In genomic region chr11:22286885-22287512, GRCm38 (mm10) we compare ENCODE assay signal across 8 mouse cellular contexts. TPM values are rescaled to one million over a fixed set of nuclear protein-coding genes. Genes with fewer than 3 reads are reported as not detected.
DNase-seq lines count a peak whose midpoint lies in the region; ATAC-seq and TF ChIP-seq lines count a peak whose summit lies in the region.

No protein-coding gene starts in this region.

- no peaks in the 10 kb centered on the region; a peak in 1 of 4 replicates for H3K27me3 ChIP-seq in MEL (ENCODE audit: control insufficient read depth in 1 of 2, insufficient read depth in 2 of 2, low read length in 2 of 2)
- H3K27me3 ChIP-seq in cerebellum, adult 2 months (ENCODE audit: control insufficient read depth, insufficient read depth, low read length) = no peaks in the 10 kb centered on the region
- no peaks in the 10 kb centered on the region for H3K27me3 ChIP-seq in forebrain, postnatal 0 days (ENCODE audit: insufficient read depth, low read length)
- no peaks in the 10 kb centered on the region for H3K27me3 ChIP-seq in lung, embryonic 15.5 days

- peak; percentile 95 for DNase-seq in MEL (ENCODE audit: low read depth, low spot score)
- DNase-seq in cerebellum, adult 2 months = peak; percentile 98 to 99
- peak; percentile 99 for DNase-seq in forebrain, postnatal 0 days
- DNase-seq in heart, postnatal 4 days = peak; percentile 98
- peak; percentile 94 to 97 for DNase-seq in layer of hippocampus, adult 8-10 months (ENCODE audit: low spot score in 2 of 2)
- DNase-seq in ovary, adult 18-20 months (ENCODE audit: low spot score) = peak; percentile 96
- peak; percentile 94 for DNase-seq in thymus, postnatal 0 days (ENCODE audit: low spot score)

- peaks cover 1% of the 10 kb centered on the region; the same call in 1 of the 2 replicates for H3K79me2 ChIP-seq in MEL (ENCODE audit: control insufficient read depth, insufficient read depth, low read length, poor library complexity)

- H3K27ac ChIP-seq in MEL (ENCODE audit: control insufficient read depth, low read depth, low read length) = no peak overlapping the region
- peak overlapping the region; percentile 66 for H3K27ac ChIP-seq in cerebellum, adult 2 months (ENCODE audit: insufficient read depth, low read length)
- H3K27ac ChIP-seq in forebrain, postnatal 0 days (ENCODE audit: low read depth, low read length) = peak overlapping the region; percentile 93
- H3K27ac ChIP-seq in lung, embryonic 15.5 days = peak overlapping the region; percentile 92

- 2% methylated on average over 38 of the region's 43 CpGs for WGBS in cerebellum, adult 2 months
- WGBS in forebrain, postnatal 0 days = under 1% methylated on average over 33 of the region's 43 CpGs
- WGBS in lung, embryonic 15.5 days = under 1% methylated on average over 43 of the region's 43 CpGs

- ATAC-seq in forebrain, postnatal 0 days = peak; percentile 99
- peak; percentile 100 for ATAC-seq in lung, embryonic 15.5 days (ENCODE audit: borderline replicate concordance, extremely low read depth, low FRiP score, low TSS enrichment)

- no peak for TF ChIP-seq CTCF in MEL (IDR thresholded peaks at IDR 0.05 in 2 of 3, conservative IDR thresholded peaks at IDR 0.05 in 1 of 3; ENCODE audit: control insufficient read depth in 1 of 3, insufficient read depth in 1 of 3, low read depth in 2 of 3, low read length in 3 of 3, poor library complexity in 1 of 3, severe bottlenecking in 1 of 3)
- TF ChIP-seq CTCF in cerebellum, adult 2 months (IDR thresholded peaks at IDR 0.05; ENCODE audit: borderline replicate concordance, insufficient read depth, low read depth, low read length) = no peak
- no peak for TF ChIP-seq CTCF in forebrain, postnatal 0 days (IDR thresholded peaks at IDR 0.05; ENCODE audit: low read depth)

- no peak for TF ChIP-seq RAD21 in MEL (IDR thresholded peaks at IDR 0.05; ENCODE audit: low read depth, low read length)

- H3K36me3 ChIP-seq in MEL (ENCODE audit: control insufficient read depth in 1 of 2, insufficient read depth in 2 of 2, low read length in 2 of 2) = no peaks in the 10 kb centered on the region; a peak in 1 of 4 replicates
- peaks cover 5% of the 10 kb centered on the region for H3K36me3 ChIP-seq in forebrain, postnatal 0 days (ENCODE audit: insufficient read depth)
- peaks cover 8% of the 10 kb centered on the region; the same call in 1 of the 2 replicates for H3K36me3 ChIP-seq in lung, embryonic 15.5 days

- H3K4me1 ChIP-seq in MEL (ENCODE audit: control insufficient read depth in 1 of 2, insufficient read depth in 2 of 2, low read length in 2 of 2) = peaks cover 0 to 13% of the 10 kb centered on the region in 2 experiments; a peak in 2 of 4 replicates
- peaks cover 6% of the 10 kb centered on the region; the same call in 1 of the 2 replicates for H3K4me1 ChIP-seq in cerebellum, adult 2 months (ENCODE audit: control insufficient read depth, insufficient read depth, low read length)
- H3K4me1 ChIP-seq in forebrain, postnatal 0 days (ENCODE audit: insufficient read depth) = peaks cover 22% of the 10 kb centered on the region
- H3K4me1 ChIP-seq in lung, embryonic 15.5 days = peaks cover 15% of the 10 kb centered on the region

- H3K4me3 ChIP-seq in MEL (ENCODE audit: control insufficient read depth in 1 of 2, insufficient read depth in 1 of 2, low read depth in 2 of 2, low read length in 2 of 2) = peak overlapping the region; percentile 67 to 82
- H3K4me3 ChIP-seq in cerebellum, adult 2 months (replicated peaks; ENCODE audit: insufficient read depth, low read depth, low read length) = peak overlapping the region; percentile 93
- H3K4me3 ChIP-seq in forebrain, postnatal 0 days (ENCODE audit: low read depth, low read length) = peak overlapping the region; percentile 84
- H3K4me3 ChIP-seq in lung, embryonic 15.5 days = peak overlapping the region; percentile 91

- peak overlapping the region; percentile 87 for H3K4me2 ChIP-seq in forebrain, postnatal 0 days (ENCODE audit: low read depth)
- peak overlapping the region; percentile 84 for H3K4me2 ChIP-seq in lung, embryonic 15.5 days

- H3K9ac ChIP-seq in MEL (ENCODE audit: control insufficient read depth, low read depth, low read length, poor library complexity, severe bottlenecking) = peak overlapping the region; percentile 72
- peak overlapping the region; percentile 80 for H3K9ac ChIP-seq in forebrain, postnatal 0 days
- H3K9ac ChIP-seq in lung, embryonic 15.5 days = peak overlapping the region; percentile 85

- H3K9me3 ChIP-seq in MEL (replicated peaks; ENCODE audit: insufficient read depth, low read length) = no peaks in the 10 kb centered on the region
- no peaks in the 10 kb centered on the region for H3K9me3 ChIP-seq in forebrain, postnatal 0 days (ENCODE audit: low read length)
- H3K9me3 ChIP-seq in lung, embryonic 15.5 days = no peaks in the 10 kb centered on the region

- no peak for TF ChIP-seq EP300 in MEL (IDR thresholded peaks at IDR 0.05; ENCODE audit: low read depth in 1 of 2, low read length in 2 of 2)

- TF ChIP-seq POLR2A in MEL (IDR thresholded peaks at IDR 0.05; ENCODE audit: control insufficient read depth in 1 of 2, insufficient read depth in 1 of 2, low read depth in 1 of 2, low read length in 2 of 2, poor library complexity in 1 of 2) = peak; percentile 51 to 60; a peak in 3 of 4 replicates
- peak; percentile 73; the same call in 1 of the 2 replicates for TF ChIP-seq POLR2A in cerebellum, adult 2 months (IDR thresholded peaks at IDR 0.05; ENCODE audit: borderline replicate concordance, insufficient read depth, low read length)

TF ChIP-seq in MEL, 35 proteins besides CTCF, POLR2A, EP300 and RAD21:
- TF ChIP-seq MAZ (IDR thresholded peaks at IDR 0.05; ENCODE audit: low read depth, low read length) = peak; percentile 79; the same call in 1 of the 2 replicates
- peak; percentile 12; the same call in 1 of the 2 replicates for TF ChIP-seq SIN3A (IDR thresholded peaks at IDR 0.05; ENCODE audit: low read length)
- no peak for TF ChIP-seq ELF1 (IDR thresholded peaks at IDR 0.05; ENCODE audit: low read depth, low read length)
- TF ChIP-seq POLR2AphosphoS2 (IDR thresholded peaks at IDR 0.05; ENCODE audit: low read length) = no peak
- peak; percentile 28; the same call in 1 of the 2 replicates for TF ChIP-seq ZKSCAN1 (IDR thresholded peaks at IDR 0.05; ENCODE audit: low read depth, low read length)
- peak; percentile 6 for TF ChIP-seq TCF12 (IDR thresholded peaks at IDR 0.05; ENCODE audit: low read depth, low read length)
- no peak for TF ChIP-seq MYC (IDR thresholded peaks at IDR 0.05; ENCODE audit: low read depth, low read length)
- TF ChIP-seq POLR2AphosphoS5 (IDR thresholded peaks at IDR 0.05; ENCODE audit: borderline replicate concordance, low read depth, low read length) = no peak
- peak; percentile 100 for TF ChIP-seq ZNF384 (IDR thresholded peaks at IDR 0.05; ENCODE audit: low read depth, low read length)
- TF ChIP-seq CHD2 (IDR thresholded peaks at IDR 0.05; ENCODE audit: low read length) = peak; percentile 76
- peak; percentile 36; the same call in 1 of the 2 replicates for TF ChIP-seq MXI1 (IDR thresholded peaks at IDR 0.05; ENCODE audit: low read depth, low read length)
- TF ChIP-seq ZC3H11A (IDR thresholded peaks at IDR 0.05; ENCODE audit: low read depth, low read length) = no peak
- no peak for TF ChIP-seq UBTF (IDR thresholded peaks at IDR 0.05; ENCODE audit: borderline replicate concordance, insufficient read depth, low read depth, low read length)
- peak; percentile 28; the same call in 1 of the 2 replicates for TF ChIP-seq MAX (IDR thresholded peaks at IDR 0.05; ENCODE audit: low read length)
- TF ChIP-seq HCFC1 (IDR thresholded peaks at IDR 0.05; ENCODE audit: low read depth, low read length) = peak; percentile 80

RNA-seq across cellular contexts. Expression of gene Ehbp1, which starts 55.1 kb away (rescaled TPM):
- total RNA-seq in MEL (2012; rRNA removed) = 3.6 and 3.8 TPM in 2 replicates
- 1 to 10 TPM in 1 of 2 experiments, not detected in 1; 3.7 TPM for polyA plus RNA-seq in MEL (2012; ENCODE audit: insufficient read depth in 1 of 2, insufficient read length in 2 of 2, low read depth in 1 of 2, low replicate concordance in 2 of 2, missing spikeins in 1 of 2)
- polyA plus RNA-seq in cerebellum, adult 2 months (2012; rRNA removed) = 23.8 and 24.8 TPM in 2 replicates
- 42.7 and 45.6 TPM in 2 replicates for total RNA-seq in forebrain, postnatal 0 days (2014; rRNA removed)
- 8.1 and 12.0 TPM in 2 replicates for polyA plus RNA-seq in forebrain, postnatal 0 days (2015; fragmentation: Nextera tagmentation; extraction: Ambion mirVana)
- total RNA-seq in heart, postnatal 4 days (2021) = 100 to 1,000 TPM; 154 to 156 TPM
- 10 to 100 TPM; 42.5 to 54.5 (median 51.4) TPM for total RNA-seq in layer of hippocampus, adult 8-10 months (2022)
- polyA plus RNA-seq in lung, embryonic 15.5 days (2015; fragmentation: Nextera tagmentation; extraction: Ambion mirVana) = 9.5 and 11.2 TPM in 2 replicates
- polyA plus RNA-seq in thymus, postnatal 0 days (2015; fragmentation: Nextera tagmentation; extraction: Ambion mirVana) = 1.4 and 1.8 TPM in 2 replicates
